Mouse (Mus musculus) forebrain, embryonic 16.5 days (tissue): ENCODE data around the gene Hspb7. TPM values are rescaled to one million over a fixed set of nuclear protein-coding genes. Genes with fewer than 3 reads are reported as not detected.

Experiments
- ATAC-seq: fragments of 200-750 bp; cut with Nextera tagmentation; 2 replicates; pipeline ENCODE4 v1.8.0; 2017; ENCODE audit warnings: mild to moderate bottlenecking, moderate library complexity
- H3K27ac ChIP-seq: fragments of 300-500 bp; sonication (generic); 2 replicates; pipeline ENCODE4 v1.5.1; 2014; ENCODE audit warnings: low read length, control low read depth
- H3K27me3 ChIP-seq: fragments of 300-500 bp; sonication (generic); replicated peaks from 2 replicates; pipeline ENCODE4 v1.6.1; 2014; ENCODE audit warnings: low read length; ENCODE audit not compliant: control insufficient read depth, insufficient read depth
- H3K36me3 ChIP-seq: fragments of 300-500 bp; sonication (generic); 2 replicates; pipeline ENCODE4 v1.6.1; 2014; ENCODE audit not compliant: control insufficient read depth, insufficient read depth
- H3K4me1 ChIP-seq: fragments of 300-500 bp; sonication (generic); replicated peaks from 2 replicates; pipeline ENCODE4 v1.6.1; 2014; ENCODE audit warnings: low read length; ENCODE audit not compliant: control insufficient read depth, insufficient read depth
- H3K4me2 ChIP-seq: fragments of 300-500 bp; sonication (generic); 2 replicates; pipeline ENCODE4 v1.6.1; 2014; ENCODE audit warnings: mild to moderate bottlenecking, low read length, control low read depth
- H3K4me3 ChIP-seq: fragments of 300-500 bp; sonication (generic); replicated peaks from 2 replicates; pipeline ENCODE4 v1.5.1; 2014; ENCODE audit warnings: mild to moderate bottlenecking, low read length, control low read depth
- H3K9ac ChIP-seq: fragments of 300-500 bp; sonication (generic); replicated peaks from 2 replicates; pipeline ENCODE4 v1.6.1; 2014; ENCODE audit warnings: low read depth, low read length, control low read depth
- H3K9me3 ChIP-seq: fragments of 300-500 bp; sonication (generic); 2 replicates; pipeline ENCODE4 v1.6.1; 2016; ENCODE audit warnings: low read length; ENCODE audit not compliant: control insufficient read depth
- WGBS: fragments of 180-500 bp; shearing (Covaris S2); extraction: QIAGEN DNeasy Blood & Tissue Kit; methylation state at CpG from one replicate; pipeline ENCODE4 v1.1.7; 2014; 5-methylcytosine and 5-hydroxymethylcytosine counted together
- polyA plus RNA-seq: library from polyadenylated mRNA; unstranded; fragments of >200 nt; fragmentation: Nextera tagmentation; extraction: Ambion mirVana; gene quantifications from 2 replicates; pipeline ENCODE4 v1.2.1, GENCODE M21; 2015

The Hspb7 gene
- polyA plus RNA-seq, 1 experiment from 2014 or later: not detected

GRCm38 (mm10) chr4:141425484-141426479 lies 5.2 kb downstream of the Hspb7 start:
- ATAC-seq: peak; percentile 98
- Histone ChIP-seq H3K4me3 (peak overlapping the region; percentile 52), H3K9ac (peak overlapping the region; percentile 63), H3K9me3 (no peaks in the 10 kb centered on the region), H3K4me1 (peaks cover 12% of the 10 kb centered on the region), H3K27ac (no peak overlapping the region), H3K27me3 (no peaks in the 10 kb centered on the region), H3K4me2 (peak overlapping the region; percentile 83), H3K36me3 (no peaks in the 10 kb centered on the region)
- WGBS: 5% methylated on average over 32 of the region's 36 CpGs

DNA sequence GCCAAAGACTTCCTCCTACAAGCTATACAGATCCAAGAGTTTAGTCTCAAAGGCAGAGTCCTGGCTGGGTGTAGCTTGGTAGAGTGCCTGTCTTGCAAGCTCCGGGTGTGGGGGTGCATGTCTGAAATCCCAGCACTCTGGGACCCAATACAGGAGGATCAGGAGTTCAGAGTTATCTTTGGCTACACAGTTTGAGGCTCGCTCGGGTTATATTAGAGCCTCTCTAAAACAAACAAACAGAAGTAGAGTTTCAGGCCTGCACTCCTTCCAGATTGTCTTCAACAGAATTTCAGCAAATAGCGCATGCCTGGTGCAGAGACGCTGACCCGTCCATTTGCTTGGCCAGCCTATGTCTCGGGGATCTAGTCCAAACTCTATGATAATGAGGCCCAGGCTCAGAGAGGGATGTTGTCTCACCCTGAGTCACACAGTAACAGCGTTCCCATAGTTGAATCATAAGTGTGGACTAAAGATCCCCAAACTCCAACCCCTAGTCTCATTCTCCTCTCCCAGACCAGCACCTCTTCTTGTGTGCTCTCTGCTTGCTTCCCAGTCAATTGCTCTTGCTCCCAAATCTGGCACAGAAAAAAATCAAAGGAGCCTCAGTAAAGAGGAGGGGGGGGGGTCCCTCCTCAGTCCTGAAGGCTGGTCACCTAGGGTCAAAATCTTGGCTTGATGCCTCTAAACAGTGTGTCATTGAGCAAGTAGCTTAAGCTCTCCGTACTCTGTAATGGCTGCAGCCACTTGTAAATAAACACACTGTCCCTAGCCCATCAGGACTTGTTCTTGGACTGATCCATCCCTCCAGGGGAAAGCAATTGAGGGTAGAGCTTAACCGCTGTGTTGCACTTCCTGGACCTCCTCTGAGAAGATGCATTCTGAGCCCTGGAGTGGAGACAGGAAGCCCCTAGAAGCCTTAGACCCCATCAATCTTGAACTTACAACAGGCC lies 6.5 kb downstream of the Hspb7 start:
- no peak for ATAC-seq
- Histone ChIP-seq H3K36me3 (no peaks in the 10 kb centered on the region), H3K4me2 (no peak overlapping the region), H3K9ac (no peak overlapping the region), H3K27me3 (no peaks in the 10 kb centered on the region), H3K4me3 (no peak overlapping the region), H3K27ac (no peak overlapping the region), H3K9me3 (no peaks in the 10 kb centered on the region), H3K4me1 (peaks cover 12% of the 10 kb centered on the region)
- 85% methylated on average over 10 of the region's 10 CpGs for WGBS

- Histone ChIP-seq H3K36me3 (no peaks in the 10 kb centered on the region), H3K27ac (no peak overlapping the region), H3K27me3 (no peaks in the 10 kb centered on the region), H3K9ac (no peak overlapping the region), H3K4me1 (peaks cover 12% of the 10 kb centered on the region), H3K4me2 (no peak overlapping the region), H3K4me3 (no peak overlapping the region), H3K9me3 (no peaks in the 10 kb centered on the region)
- ATAC-seq: no peak
- 88% methylated on average over 13 of the region's 13 CpGs for WGBS
These were observed 7.3 kb downstream of the Hspb7 start for GRCm38 (mm10) chr4:141427921-141428320.

- WGBS: 81% methylated on average over 6 of the region's 6 CpGs
- no peaks in the 10 kb centered on the region for H3K9me3 ChIP-seq
- H3K36me3 ChIP-seq: no peaks in the 10 kb centered on the region
- H3K4me1 ChIP-seq: peaks cover 12% of the 10 kb centered on the region
- H3K4me2 ChIP-seq: no peak overlapping the region
- ATAC-seq: no peak
- no peak overlapping the region for H3K27ac ChIP-seq
- no peak overlapping the region for H3K9ac ChIP-seq
- no peaks in the 10 kb centered on the region for H3K27me3 ChIP-seq
- no peak overlapping the region for H3K4me3 ChIP-seq
These were observed 8.8 kb downstream of the Hspb7 start for GRCm38 (mm10) chr4:141429381-141429780.

DNA sequence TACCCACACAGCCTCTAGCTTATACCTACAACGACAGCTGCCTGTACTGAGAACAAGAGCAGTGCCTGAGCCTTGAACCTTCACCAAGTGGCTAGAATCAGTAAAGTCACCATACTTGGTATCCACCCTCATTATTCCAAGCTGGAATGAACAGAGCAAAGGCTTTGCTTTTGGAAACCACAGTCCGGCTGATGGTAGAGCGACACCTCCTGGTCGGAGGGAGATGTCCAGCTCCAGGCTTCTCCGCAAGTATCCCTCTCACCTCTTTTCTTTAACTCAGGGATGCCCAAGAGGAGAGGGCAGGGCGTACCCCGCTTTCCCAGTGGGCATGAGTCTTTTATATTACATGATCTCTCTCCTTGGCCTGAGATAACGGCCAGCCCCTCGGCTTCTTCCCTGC lies 9.3 kb downstream of the Hspb7 start:
- H3K27me3 ChIP-seq: no peaks in the 10 kb centered on the region
- no peak overlapping the region for H3K9ac ChIP-seq
- no peak for ATAC-seq
- no peak overlapping the region for H3K4me3 ChIP-seq
- H3K4me2 ChIP-seq: no peak overlapping the region
- peaks cover 12% of the 10 kb centered on the region for H3K4me1 ChIP-seq
- no peaks in the 10 kb centered on the region for H3K36me3 ChIP-seq
- H3K9me3 ChIP-seq: no peaks in the 10 kb centered on the region
- WGBS: 51% methylated on average over 9 of the region's 9 CpGs
- H3K27ac ChIP-seq: no peak overlapping the region

DNA sequence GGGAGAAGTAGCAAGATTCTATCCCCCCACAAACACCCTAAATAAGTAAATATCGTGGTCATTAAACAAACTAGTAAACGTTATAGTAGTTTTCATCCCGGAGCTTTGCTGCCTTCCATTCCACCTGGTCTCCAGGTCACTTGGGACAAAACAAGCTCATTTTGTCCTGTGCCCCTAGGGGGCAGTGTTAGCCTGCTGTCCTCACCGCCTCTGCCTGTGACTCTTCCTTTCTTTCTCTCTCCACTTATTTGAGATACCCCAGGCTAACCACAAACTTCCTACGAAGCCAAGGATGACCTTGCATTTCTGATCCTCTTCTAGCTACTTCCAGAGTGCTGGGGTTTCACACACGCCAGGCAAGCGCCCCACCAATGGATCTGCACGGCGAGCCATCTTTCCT lies 10.4 kb downstream of the Hspb7 start:
- H3K4me3 ChIP-seq: no peak overlapping the region
- H3K27me3 ChIP-seq: no peaks in the 10 kb centered on the region
- H3K36me3 ChIP-seq: no peaks in the 10 kb centered on the region
- WGBS: 53% methylated on average over 9 of the region's 9 CpGs
- no peak overlapping the region for H3K9ac ChIP-seq
- peaks cover 3% of the 10 kb centered on the region for H3K4me1 ChIP-seq
- no peak for ATAC-seq
- no peak overlapping the region for H3K27ac ChIP-seq
- no peak overlapping the region for H3K4me2 ChIP-seq
- H3K9me3 ChIP-seq: no peaks in the 10 kb centered on the region

DNA sequence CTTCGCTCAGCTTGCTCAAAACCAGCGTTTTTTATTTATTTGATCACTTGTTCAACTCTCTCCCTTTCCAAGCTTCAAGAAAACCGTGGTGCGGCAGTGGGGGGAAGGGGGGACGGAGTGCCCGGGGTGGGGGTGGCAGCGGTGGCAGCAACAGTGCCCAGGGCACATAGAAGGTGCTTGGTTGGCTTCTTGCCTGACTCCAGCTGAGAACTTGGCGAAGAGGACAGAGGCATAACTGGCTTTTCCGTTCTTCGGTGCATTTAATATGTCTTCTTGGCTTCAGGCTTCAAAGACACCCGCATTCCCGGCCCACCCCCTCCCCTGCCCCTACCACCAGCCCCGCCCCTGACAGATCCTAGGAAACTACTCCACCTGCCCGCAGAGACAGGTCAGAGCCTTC lies 12.1 kb downstream of the Hspb7 start:
- ATAC-seq: no peak
- 61% methylated on average over 14 of the region's 14 CpGs for WGBS
- H3K4me1 ChIP-seq: no peaks in the 10 kb centered on the region

GRCm38 (mm10) chr4:141433191-141433590 lies 12.6 kb downstream of the Hspb7 start:
- no peak for ATAC-seq
- Histone ChIP-seq H3K4me3 (no peak overlapping the region), H3K4me1 (no peaks in the 10 kb centered on the region), H3K4me2 (no peak overlapping the region), H3K9me3 (no peaks in the 10 kb centered on the region), H3K27ac (no peak overlapping the region), H3K9ac (no peak overlapping the region), H3K36me3 (no peaks in the 10 kb centered on the region), H3K27me3 (no peaks in the 10 kb centered on the region)
- 84% methylated on average over 18 of the region's 18 CpGs for WGBS

More for the DNA sequence above, 12.1 kb downstream of the Hspb7 start:
- Histone ChIP-seq H3K9me3 (no peaks in the 10 kb centered on the region), H3K9ac (no peak overlapping the region), H3K36me3 (no peaks in the 10 kb centered on the region), H3K27ac (no peak overlapping the region), H3K4me3 (no peak overlapping the region), H3K4me2 (no peak overlapping the region), H3K27me3 (no peaks in the 10 kb centered on the region)

- H3K27ac ChIP-seq: no peak within 1 kb of the TSS
- no peak within 1 kb of the TSS for H3K4me3 ChIP-seq
- H3K36me3 ChIP-seq: no peaks in the 10 kb centered on the region
- no peak within 1 kb of the TSS for H3K4me2 ChIP-seq
- H3K9ac ChIP-seq: no peak within 1 kb of the TSS
- no peaks in the 10 kb centered on the region for H3K27me3 ChIP-seq
- no peak for ATAC-seq
- H3K4me1 ChIP-seq: no peaks in the 10 kb centered on the region
- no peaks in the 10 kb centered on the region for H3K9me3 ChIP-seq
- WGBS: 81% methylated on average over 1 of the region's 1 CpGs
These were observed 15.4 kb downstream of the Hspb7 start, which contains the start of gene Srarp for GRCm38 (mm10) chr4:141435974-141436373. Srarp (minus strand) TSS chr4:141436105.
